Mouse (Mus musculus): ENCODE measurements around the gene Mtmr3. TPM values are rescaled to one million over a fixed set of nuclear protein-coding genes. Genes with fewer than 3 reads are reported as not detected.
A peak's percentile ranks its signal among the peaks of the same experiment; 100 is the strongest.
"Not testable (repeated sequence)": the region's sequence is repeated elsewhere in the genome, so short reads cannot be mapped to it uniquely, and the experiment has no call there.

Gene Mtmr3
- polyA plus RNA-seq, 1 experiment from 2014 or later = 28.2 TPM

- 1% methylated on average over 45 of the region's 45 CpGs for WGBS
- no peak for DNase-seq (ENCODE audit: low spot score)
- Histone ChIP-seq H3K27me3 (replicated peaks; ENCODE audit: low read depth, poor library complexity, severe bottlenecking) (no peaks in the 10 kb centered on the region), H3K36me3 (replicated peaks) (0 out of 2 replicates have a peak, but pooled peaks cover 2% of the 10 kb centered on the region), H3K9me3 (no peaks in the 10 kb centered on the region), H3K4me3 (peak overlapping the region; percentile 99), H3K27ac (replicated peaks) (peak overlapping the region; percentile 99), H3K4me1 (peaks cover 15% of the 10 kb centered on the region)
These were observed 635 bp downstream of the Mtmr3 start for GRCm38 (mm10) chr11:4593849-4594607.

DNA sequence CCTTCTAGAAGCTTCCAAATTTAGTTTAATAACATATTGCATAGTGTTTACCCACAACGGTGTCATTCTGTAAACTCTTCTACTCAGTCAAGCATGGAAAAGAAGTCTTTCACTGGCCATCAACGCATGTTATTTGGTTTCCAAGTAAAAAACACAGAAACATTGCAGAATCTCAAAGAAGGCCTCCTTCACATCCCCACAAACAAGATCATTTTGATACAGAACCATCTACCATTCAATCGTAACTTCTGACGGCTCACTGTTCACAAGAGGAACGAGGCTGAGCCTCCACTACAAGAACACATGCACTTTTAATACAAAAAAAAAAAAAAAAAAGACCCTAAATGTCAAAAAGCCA, 1.2 kb downstream of the Mtmr3 start:
- Histone ChIP-seq H3K9me3 (no peaks in the 10 kb centered on the region), H3K4me1 (peaks cover 15% of the 10 kb centered on the region), H3K36me3 (replicated peaks) (0 out of 2 replicates have a peak, but pooled peaks cover 2% of the 10 kb centered on the region), H3K27me3 (replicated peaks; ENCODE audit: low read depth, poor library complexity, severe bottlenecking) (no peaks in the 10 kb centered on the region), H3K27ac (replicated peaks) (no peak overlapping the region), H3K4me3 (peak overlapping the region; percentile 99)
- no peak for DNase-seq (ENCODE audit: low spot score)
- WGBS = 52% methylated on average over 5 of the region's 5 CpGs

DNA sequence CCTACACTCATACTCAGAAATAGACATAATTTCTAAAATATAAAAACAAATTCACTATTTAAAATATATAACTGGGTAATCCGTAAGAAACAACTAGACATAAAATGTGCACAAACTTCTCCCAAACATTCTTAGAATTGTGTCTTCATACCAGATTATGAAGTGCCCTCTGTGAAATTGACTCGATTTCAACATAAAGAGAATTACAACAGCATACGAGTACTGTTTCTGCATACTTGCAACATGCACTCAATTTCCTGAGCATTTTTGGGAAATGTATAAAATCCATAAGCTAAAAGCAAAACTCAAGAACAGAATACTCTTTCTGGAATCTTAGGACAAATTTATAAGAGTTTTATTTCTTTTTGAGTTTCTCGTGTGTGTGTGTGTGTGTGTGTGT, 2.9 kb downstream of the Mtmr3 start:
- Histone ChIP-seq H3K27me3 (replicated peaks; ENCODE audit: low read depth, poor library complexity, severe bottlenecking) (no peaks in the 10 kb centered on the region), H3K4me3 (no peak overlapping the region), H3K4me1 (peaks cover 15% of the 10 kb centered on the region), H3K36me3 (replicated peaks) (peaks cover 8% of the 10 kb centered on the region), H3K27ac (replicated peaks) (no peak overlapping the region), H3K9me3 (no peaks in the 10 kb centered on the region)
- WGBS = 88% methylated on average over 4 of the region's 4 CpGs
- no peak for DNase-seq (ENCODE audit: low spot score)

- 93% methylated on average over 2 of the region's 2 CpGs for WGBS
- no peaks in the 10 kb centered on the region for H3K9me3 ChIP-seq
- peaks cover 11% of the 10 kb centered on the region; the same call in 1 of the 2 replicates for H3K4me1 ChIP-seq
- H3K27ac ChIP-seq (replicated peaks) = no peak overlapping the region
- no peaks in the 10 kb centered on the region for H3K27me3 ChIP-seq (replicated peaks; ENCODE audit: low read depth, poor library complexity, severe bottlenecking)
- DNase-seq (ENCODE audit: low spot score) = no peak
- no peaks in the 10 kb centered on the region for H3K36me3 ChIP-seq (replicated peaks)
- no peak overlapping the region for H3K4me3 ChIP-seq
These were observed 16.0 kb downstream of the Mtmr3 start for GRCm38 (mm10) chr11:4578682-4579081.

DNA sequence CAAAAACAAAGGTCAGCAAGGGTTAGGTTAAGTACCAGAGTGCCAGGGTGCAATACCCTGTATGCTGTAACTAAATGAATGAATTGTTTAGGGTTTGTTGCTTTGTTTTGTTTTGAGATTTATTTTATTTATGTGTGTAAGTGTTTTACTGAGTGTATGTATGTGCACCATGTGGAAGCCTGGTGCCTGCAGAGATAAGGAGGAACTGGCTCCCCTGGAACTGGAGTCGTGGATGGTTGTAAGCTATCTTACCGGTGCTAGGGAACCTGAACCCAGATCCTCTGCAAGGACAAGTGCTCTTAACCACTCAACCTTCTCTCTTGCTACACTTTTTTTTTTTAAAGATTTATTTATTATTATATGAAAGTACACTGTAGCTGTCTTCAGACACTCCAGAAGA, 17.6 kb downstream of the Mtmr3 start:
- WGBS = 91% methylated on average over 2 of the region's 2 CpGs
- Histone ChIP-seq H3K4me3 (no peak overlapping the region), H3K9me3 (no peaks in the 10 kb centered on the region), H3K36me3 (replicated peaks) (no peaks in the 10 kb centered on the region), H3K4me1 (peaks cover 11% of the 10 kb centered on the region; the same call in 1 of the 2 replicates), H3K27me3 (replicated peaks; ENCODE audit: low read depth, poor library complexity, severe bottlenecking) (no peaks in the 10 kb centered on the region), H3K27ac (replicated peaks) (no peak overlapping the region)
- no peak for DNase-seq (ENCODE audit: low spot score)

DNA sequence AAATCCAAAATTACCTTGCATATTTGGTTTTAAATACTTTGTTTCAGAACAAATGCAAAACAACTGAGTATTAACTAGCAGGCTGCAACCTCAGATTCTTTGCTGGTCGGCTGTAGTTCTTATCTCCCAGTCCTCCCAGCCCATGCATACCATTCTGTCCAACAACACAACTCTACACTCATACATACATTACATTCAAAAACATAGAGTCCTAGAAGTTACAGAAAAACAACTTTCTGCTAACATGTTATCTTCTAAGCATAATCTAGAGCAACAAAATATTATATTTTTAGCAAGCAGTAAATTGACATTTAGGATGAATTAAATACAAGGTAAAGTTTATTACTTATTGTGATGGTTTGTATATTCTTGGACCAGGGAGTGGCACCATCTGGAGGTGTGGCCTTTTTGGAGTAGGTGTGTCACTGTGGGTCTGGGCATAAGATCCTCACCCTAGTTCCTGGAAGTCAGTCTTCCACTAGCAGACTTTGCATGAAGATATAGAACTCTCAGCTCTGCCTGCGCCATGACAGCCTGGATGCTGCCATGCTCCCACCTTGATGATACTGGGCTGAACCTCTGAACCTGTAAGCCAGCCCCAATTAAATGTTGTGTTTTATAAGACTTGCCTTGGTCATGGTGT, 18.5 kb downstream of the Mtmr3 start:
- WGBS = 89% methylated on average over 2 of the region's 2 CpGs
- not testable (repeated sequence) for DNase-seq (ENCODE audit: low spot score); H3K9me3 ChIP-seq; H3K36me3 ChIP-seq (replicated peaks); H3K27ac ChIP-seq (replicated peaks); H3K27me3 ChIP-seq (replicated peaks; ENCODE audit: low read depth, poor library complexity, severe bottlenecking); H3K4me3 ChIP-seq
- peaks cover 11% of the 10 kb centered on the region; the same call in 1 of the 2 replicates for H3K4me1 ChIP-seq

DNA sequence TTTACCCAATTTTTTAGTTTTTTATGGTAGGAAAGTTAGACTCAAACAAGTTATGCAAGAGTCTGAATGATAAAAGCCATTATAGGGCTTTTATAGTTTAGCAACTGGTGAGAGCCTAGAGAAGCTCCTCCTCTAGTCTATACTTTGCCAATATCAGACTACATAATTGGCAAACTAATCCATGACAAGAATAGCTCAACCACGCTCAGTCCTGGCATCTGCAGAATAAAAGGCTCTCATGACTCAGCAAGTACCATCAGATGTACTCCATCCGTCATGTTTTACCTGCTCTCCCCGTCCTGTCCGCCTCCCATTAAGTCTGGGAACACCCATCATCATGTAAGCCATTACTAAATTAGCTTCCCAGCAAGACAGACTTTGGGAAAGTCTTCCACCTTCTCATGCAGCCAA, 23.2 kb downstream of the Mtmr3 start:
- 92% methylated on average over 4 of the region's 4 CpGs for WGBS
- Histone ChIP-seq H3K27ac (replicated peaks) (no peak overlapping the region), H3K4me3 (no peak overlapping the region), H3K9me3 (no peaks in the 10 kb centered on the region), H3K36me3 (replicated peaks) (peaks cover 3% of the 10 kb centered on the region; the same call in 1 of the 2 replicates), H3K27me3 (replicated peaks; ENCODE audit: low read depth, poor library complexity, severe bottlenecking) (no peaks in the 10 kb centered on the region), H3K4me1 (peaks cover 5% of the 10 kb centered on the region; the same call in 1 of the 2 replicates)
- DNase-seq (ENCODE audit: low spot score) = no peak

DNA sequence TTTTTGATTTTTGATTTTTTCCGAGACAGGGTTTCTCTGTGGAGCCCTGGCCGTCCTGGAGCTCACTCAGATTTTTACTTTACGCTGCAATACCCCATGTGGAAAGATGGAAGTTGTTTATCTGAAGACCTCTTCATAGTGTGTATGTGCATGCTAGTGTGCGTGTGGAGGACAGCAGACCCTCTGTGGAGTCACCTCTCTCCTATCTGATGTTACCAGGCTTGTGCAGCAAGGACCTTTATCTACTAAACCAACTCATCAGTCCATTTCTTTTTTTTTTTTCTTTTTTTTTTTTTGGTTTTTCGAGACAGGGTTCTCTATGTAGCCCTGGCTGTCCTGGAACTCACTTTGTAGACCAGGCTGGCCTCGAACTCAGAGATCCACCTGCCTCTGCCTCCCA, 28.3 kb downstream of the Mtmr3 start:
- Histone ChIP-seq H3K9me3 (0 out of 2 replicates have a peak, but pooled peaks cover 2% of the 10 kb centered on the region), H3K4me1 (no peaks in the 10 kb centered on the region), H3K27me3 (replicated peaks; ENCODE audit: low read depth, poor library complexity, severe bottlenecking) (no peaks in the 10 kb centered on the region), H3K27ac (replicated peaks) (no peak overlapping the region), H3K36me3 (replicated peaks) (peaks cover 13% of the 10 kb centered on the region), H3K4me3 (no peak overlapping the region)
- 90% methylated on average over 6 of the region's 6 CpGs for WGBS
- no peak for DNase-seq (ENCODE audit: low spot score)

GRCm38 (mm10) chr11:4565545-4565944, 29.1 kb downstream of the Mtmr3 start:
- Histone ChIP-seq H3K27me3 (replicated peaks; ENCODE audit: low read depth, poor library complexity, severe bottlenecking) (no peaks in the 10 kb centered on the region), H3K9me3 (0 out of 2 replicates have a peak, but pooled peaks cover 2% of the 10 kb centered on the region), H3K4me1 (no peaks in the 10 kb centered on the region), H3K27ac (replicated peaks) (no peak overlapping the region), H3K36me3 (replicated peaks) (peaks cover 13% of the 10 kb centered on the region), H3K4me3 (no peak overlapping the region)
- DNase-seq (ENCODE audit: low spot score) = no peak
- WGBS = 81% methylated on average over 2 of the region's 2 CpGs

DNA sequence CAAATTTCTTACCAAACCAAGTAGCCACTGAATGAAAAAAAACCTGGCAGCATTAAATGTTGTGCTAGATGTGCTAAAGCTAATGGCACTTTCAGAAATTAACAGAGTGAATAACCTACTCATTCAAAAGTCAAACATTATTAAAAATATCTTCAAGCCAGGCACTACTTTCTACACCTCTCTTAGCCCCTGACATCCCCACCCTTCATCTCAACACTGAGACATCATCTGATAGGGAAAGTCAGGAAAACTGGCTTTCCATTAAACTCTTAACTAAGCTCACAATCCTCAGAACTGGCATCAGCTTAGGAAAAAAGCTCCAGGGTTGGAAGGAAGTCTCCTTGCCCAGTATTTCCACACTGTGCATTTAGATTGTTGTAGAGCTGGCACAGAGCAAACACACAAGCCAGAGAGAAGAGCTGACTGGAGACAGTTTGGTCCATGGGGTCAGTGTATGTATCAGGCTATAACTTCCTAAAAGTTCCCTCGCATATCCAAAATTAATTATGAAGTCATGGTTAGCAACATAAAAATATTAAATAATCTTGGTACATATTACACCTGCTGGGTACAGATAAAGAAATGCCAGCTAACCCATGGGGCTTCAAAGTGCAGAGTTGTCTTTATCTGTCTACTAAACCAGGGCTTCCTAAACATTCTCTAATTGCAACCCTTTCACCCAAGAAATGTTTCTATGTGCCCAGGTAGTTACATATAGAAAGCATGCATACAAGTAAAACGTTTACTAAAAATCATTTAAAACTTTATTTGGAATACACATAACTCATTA, 41.2 kb downstream of the Mtmr3 start:
- 95% methylated on average over 2 of the region's 2 CpGs for WGBS
- Histone ChIP-seq H3K4me3 (no peak overlapping the region), H3K4me1 (no peaks in the 10 kb centered on the region), H3K27me3 (replicated peaks; ENCODE audit: low read depth, poor library complexity, severe bottlenecking) (no peaks in the 10 kb centered on the region), H3K27ac (replicated peaks) (no peak overlapping the region), H3K36me3 (replicated peaks) (no peaks in the 10 kb centered on the region), H3K9me3 (no peaks in the 10 kb centered on the region)
- no peak for DNase-seq (ENCODE audit: low spot score)

DNA sequence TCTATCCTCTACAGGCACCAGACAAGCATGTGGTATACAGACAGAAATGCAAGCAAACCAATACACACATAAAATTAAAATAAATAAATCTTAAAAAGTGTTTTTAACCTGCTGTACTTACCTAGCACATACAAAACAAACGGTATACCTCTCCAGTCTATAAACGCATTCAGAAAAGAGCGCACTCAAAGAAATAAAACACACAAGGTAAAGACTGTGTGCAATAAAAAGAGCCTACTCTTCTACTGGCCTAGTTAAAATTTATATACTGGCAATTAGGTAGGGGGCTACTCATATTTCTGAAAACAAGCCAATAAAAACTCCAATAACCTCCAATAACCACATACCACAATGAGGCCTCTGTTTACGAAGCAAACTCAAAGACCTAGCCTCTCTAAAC, 47.1 kb downstream of the Mtmr3 start:
- Histone ChIP-seq H3K27ac (replicated peaks) (no peak overlapping the region), H3K27me3 (replicated peaks; ENCODE audit: low read depth, poor library complexity, severe bottlenecking) (no peaks in the 10 kb centered on the region), H3K36me3 (replicated peaks) (no peaks in the 10 kb centered on the region), H3K4me1 (peaks cover 13% of the 10 kb centered on the region), H3K9me3 (no peaks in the 10 kb centered on the region), H3K4me3 (no peak overlapping the region)
- no peak for DNase-seq (ENCODE audit: low spot score)
- WGBS = 93% methylated on average over 4 of the region's 4 CpGs

DNA sequence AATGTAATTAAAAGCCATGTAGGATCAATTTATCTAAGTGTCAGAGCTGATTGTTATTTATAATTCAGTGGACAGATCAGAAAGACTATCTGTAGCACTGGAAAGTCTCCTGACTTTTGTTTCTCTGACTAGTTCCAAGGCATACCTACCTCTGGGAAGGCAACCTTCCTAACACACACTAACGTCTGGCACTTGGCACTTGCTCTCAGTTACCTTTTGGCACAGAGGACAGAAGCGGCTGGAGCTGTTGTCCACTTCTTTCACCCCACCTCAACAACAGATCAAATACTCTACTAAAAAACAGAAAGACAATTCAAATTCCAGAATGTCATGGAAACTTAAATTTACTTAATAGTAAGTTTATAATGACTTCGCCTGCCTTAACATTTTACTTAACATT, 48.7 kb downstream of the Mtmr3 start:
- Histone ChIP-seq H3K4me3 (no peak overlapping the region), H3K27ac (replicated peaks) (no peak overlapping the region), H3K36me3 (replicated peaks) (no peaks in the 10 kb centered on the region), H3K4me1 (peaks cover 20% of the 10 kb centered on the region), H3K27me3 (replicated peaks; ENCODE audit: low read depth, poor library complexity, severe bottlenecking) (no peaks in the 10 kb centered on the region), H3K9me3 (no peaks in the 10 kb centered on the region)
- 79% methylated on average over 3 of the region's 3 CpGs for WGBS
- DNase-seq (ENCODE audit: low spot score) = no peak
